Mouse (Mus musculus) left cerebral cortex, adult 2 months (tissue): ENCODE data around the gene Amer2. TPM values are rescaled to one million over a fixed set of nuclear protein-coding genes. Genes with fewer than 3 reads are reported as not detected.

Experiments used
- DNase-seq, 2 experiments: peaks; one replicate each; pipeline ENCODE4 v3.0.0; 2021 to 2022; ENCODE audit warnings: low spot score in 2 of 2, mixed read lengths in 1 of 2; ENCODE audit errors: extremely low spot score in 1 of 2
- H3K27ac ChIP-seq: fragments of 200-600 bp; 2 replicates; pipeline ENCODE4 v1.8.1; 2022
- H3K4me3 ChIP-seq: fragments of 200-600 bp; 2 replicates; pipeline ENCODE4 v1.8.1; 2022
- CTCF ChIP-seq: fragments of 200-600 bp; IDR thresholded peaks from 2 replicates; pipeline ENCODE4 v1.8.1; 2022; ENCODE audit warnings: antibody characterized with exemption, mild to moderate bottlenecking, moderate library complexity
- intact Hi-C: fragments of 180-260 bp; cut with DNase I; formaldehyde crosslinking; loops from one replicate; pipeline ENCODE4 v1.15.1; 2025
- total RNA-seq, 2 experiments: library from RNA; stranded (reverse); gene quantifications; 2 replicates each; pipeline ENCODE4 v1.2.3; 2021

Gene Amer2
- total RNA-seq, 2 experiments from 2014 or later: 40.6 to 45.6 TPM

GRCm38 (mm10) chr14:60397321-60397720 lies 24.3 kb downstream of the Amer2 start:
- TF ChIP-seq CTCF: no peak
- intact Hi-C loops: no loop called here
- no peak for DNase-seq
- no peak overlapping the region for H3K27ac ChIP-seq
- H3K4me3 ChIP-seq: no peak overlapping the region

GRCm38 (mm10) chr14:60398861-60399260 lies 25.8 kb downstream of the Amer2 start:
- TF ChIP-seq CTCF: no peak
- intact Hi-C loops: no loop called here
- Histone ChIP-seq H3K4me3 (no peak overlapping the region), H3K27ac (no peak overlapping the region; the same call in 1 of the 2 replicates)
- peak in 1 of 2 experiments; percentile 44 for DNase-seq

GRCm38 (mm10) chr14:60403228-60403627 lies 30.2 kb downstream of the Amer2 start:
- DNase-seq: no peak
- intact Hi-C loops: no loop called here
- no peak overlapping the region for H3K4me3 ChIP-seq
- H3K27ac ChIP-seq: no peak overlapping the region
- no peak for TF ChIP-seq CTCF

- Histone ChIP-seq H3K4me3 (no peak overlapping the region), H3K27ac (no peak overlapping the region)
- no peak for TF ChIP-seq CTCF
- intact Hi-C loops: no loop called here
- no peak for DNase-seq
Measured at GRCm38 (mm10) chr14:60405829-60406228, 32.8 kb downstream of the Amer2 start.

- DNase-seq: no peak
- intact Hi-C loops: no loop called here
- TF ChIP-seq CTCF: no peak
- no peak overlapping the region for H3K27ac ChIP-seq
- H3K4me3 ChIP-seq: no peak overlapping the region
Measured at GRCm38 (mm10) chr14:60406543-60406942, 33.5 kb downstream of the Amer2 start.

GRCm38 (mm10) chr14:60407319-60407718 lies 34.3 kb downstream of the Amer2 start:
- no peak for DNase-seq
- no peak overlapping the region for H3K4me3 ChIP-seq
- no peak overlapping the region for H3K27ac ChIP-seq
- intact Hi-C loops: no loop called here
- TF ChIP-seq CTCF: no peak

GRCm38 (mm10) chr14:60409702-60410491 lies 36.8 kb downstream of the Amer2 start:
- Histone ChIP-seq H3K27ac (peak overlapping the region; percentile 51), H3K4me3 (peak overlapping the region; percentile 18; the same call in 1 of the 2 replicates)
- TF ChIP-seq CTCF: no peak
- intact Hi-C loops: loop anchor here (10.0 kb wide), 1 partner anchor 285 kb away; no protein-coding TSS in a partner anchor
- DNase-seq: peak; percentile 32 to 43

- intact Hi-C loops: loop anchor here (10.0 kb wide), 1 partner anchor 284 kb away; no protein-coding TSS in a partner anchor
- no peak overlapping the region for H3K27ac ChIP-seq
Measured at GRCm38 (mm10) chr14:60411229-60411628, 38.2 kb downstream of the Amer2 start.

GRCm38 (mm10) chr14:60414691-60415090 lies 41.6 kb downstream of the Amer2 start:
- H3K27ac ChIP-seq: peak overlapping the region; percentile 66; the same call in 1 of the 2 replicates
- no peak for TF ChIP-seq CTCF
- DNase-seq: peak; percentile 70 to 75
- no peak overlapping the region for H3K4me3 ChIP-seq
- intact Hi-C loops: loop anchor here (1.0 to 10.0 kb wide), 2 partner anchors 36 to 280 kb away; no protein-coding TSS in a partner anchor

More at GRCm38 (mm10) chr14:60411229-60411628, 38.2 kb downstream of the Amer2 start:
- TF ChIP-seq CTCF: no peak
- no peak for DNase-seq
- H3K4me3 ChIP-seq: no peak overlapping the region

GRCm38 (mm10) chr14:60417924-60418323 lies 44.9 kb downstream of the Amer2 start:
- Histone ChIP-seq H3K27ac (no peak overlapping the region), H3K4me3 (no peak overlapping the region)
- intact Hi-C loops: loop anchor here (10.0 kb wide), 1 partner anchor 277 kb away; no protein-coding TSS in a partner anchor
- DNase-seq: peak in 1 of 2 experiments; percentile 13
- no peak for TF ChIP-seq CTCF

- Histone ChIP-seq H3K4me3 (no peak overlapping the region), H3K27ac (no peak overlapping the region)
- TF ChIP-seq CTCF: no peak
- intact Hi-C loops: no loop called here
- no peak for DNase-seq
Measured at GRCm38 (mm10) chr14:60422920-60423319, 49.9 kb downstream of the Amer2 start.

- H3K27ac ChIP-seq: no peak overlapping the region
- intact Hi-C loops: no loop called here
- H3K4me3 ChIP-seq: no peak overlapping the region
- TF ChIP-seq CTCF: no peak
- no peak for DNase-seq
Measured at GRCm38 (mm10) chr14:60424174-60424573, 51.1 kb downstream of the Amer2 start.

GRCm38 (mm10) chr14:60425553-60425952 lies 52.5 kb downstream of the Amer2 start:
- no peak for TF ChIP-seq CTCF
- intact Hi-C loops: no loop called here
- no peak overlapping the region for H3K27ac ChIP-seq
- no peak overlapping the region for H3K4me3 ChIP-seq
- no peak for DNase-seq
